Comparison of ENCODE assay signal across 11 mouse cellular contexts in the genomic region with DNA sequence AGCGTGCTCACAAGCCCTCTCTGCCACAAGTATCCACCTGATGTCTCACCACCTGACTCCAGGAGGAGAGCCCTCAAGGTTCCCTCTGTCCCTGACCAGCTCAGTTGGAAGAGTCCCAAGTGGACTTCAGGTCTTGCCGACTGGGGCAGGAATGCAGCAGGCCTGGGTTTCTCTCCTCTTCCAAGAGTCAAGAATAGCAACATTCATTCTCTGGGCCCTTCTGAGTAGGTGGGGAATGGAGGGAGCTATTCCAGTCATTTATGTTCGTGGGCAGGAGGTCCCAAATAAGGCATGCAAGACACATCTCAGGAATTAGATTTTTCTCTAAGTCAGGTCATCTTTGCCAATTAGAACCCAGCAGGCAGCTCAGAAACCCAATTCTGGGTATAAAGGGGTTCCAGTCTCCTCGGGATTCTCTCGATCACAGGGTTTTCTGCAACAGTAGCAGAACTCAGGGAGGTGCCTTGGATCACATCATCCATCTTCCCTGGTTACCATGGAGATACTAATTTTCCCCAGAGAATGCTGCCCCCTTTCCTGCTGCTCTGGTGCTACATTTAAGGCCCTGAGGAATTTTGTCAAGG. TPM values are rescaled to one million over a fixed set of nuclear protein-coding genes. Genes with fewer than 3 reads are reported as not detected.
A peak's percentile ranks its signal among the peaks of the same experiment; 100 is the strongest.
DNase-seq lines count a peak whose midpoint lies in the region; ATAC-seq and TF ChIP-seq lines count a peak whose summit lies in the region.
"Had no signal": no experiment of that assay in that cellular context is flagged by ENCODE, and none has a peak within 500 bp of the region (broad histone marks: within the 10 kb centered on the region; RNA-seq: fewer than 3 reads in every experiment).

No protein-coding gene starts in this region.

- no peak overlapping the region for H3K4me3 ChIP-seq in layer of hippocampus, adult 2 months
- H3K4me3 ChIP-seq in heart, embryonic 14.5 days (ENCODE audit: control insufficient read depth in 1 of 2, insufficient read depth in 1 of 2, low read depth in 1 of 2, low read length in 2 of 2): no peak overlapping the region
- H3K4me3 ChIP-seq in midbrain, embryonic 13.5 days (replicated peaks): no peak overlapping the region
- H3K4me3 ChIP-seq: forebrain, embryonic 10.5 days; limb, embryonic 13.5 days had no signal

- TF ChIP-seq CTCF in layer of hippocampus, adult 2 months (conservative IDR thresholded peaks at IDR 0.05): peak; percentile 33

- peak overlapping the region; percentile 41 for H3K4me2 ChIP-seq in heart, embryonic 14.5 days (ENCODE audit: low read length)
- no peak overlapping the region for H3K4me2 ChIP-seq in midbrain, embryonic 13.5 days (replicated peaks)
- H3K4me2 ChIP-seq: limb, embryonic 13.5 days had no signal

- no peaks in the 10 kb centered on the region for H3K36me3 ChIP-seq in heart, embryonic 14.5 days (ENCODE audit: control insufficient read depth, insufficient read depth, low read length)
- no peaks in the 10 kb centered on the region for H3K36me3 ChIP-seq in midbrain, embryonic 13.5 days
- H3K36me3 ChIP-seq: forebrain, embryonic 10.5 days; limb, embryonic 13.5 days had no signal

- no peaks in the 10 kb centered on the region for H3K27me3 ChIP-seq in heart, embryonic 14.5 days (ENCODE audit: control insufficient read depth, insufficient read depth, low read length)
- H3K27me3 ChIP-seq in midbrain, embryonic 13.5 days: no peaks in the 10 kb centered on the region
- H3K27me3 ChIP-seq: limb, embryonic 13.5 days had no signal

- no peaks in the 10 kb centered on the region for H3K9me3 ChIP-seq in heart, embryonic 14.5 days (ENCODE audit: control insufficient read depth, low read length)
- H3K9me3 ChIP-seq in midbrain, embryonic 13.5 days: no peaks in the 10 kb centered on the region
- H3K9me3 ChIP-seq: forebrain, embryonic 10.5 days; limb, embryonic 13.5 days had no signal

- peak overlapping the region; percentile 91 for H3K27ac ChIP-seq in layer of hippocampus, adult 2 months
- H3K27ac ChIP-seq in heart, embryonic 14.5 days (replicated peaks in 1 of 2; ENCODE audit: control insufficient read depth in 1 of 2, insufficient read depth in 1 of 2, low read depth in 2 of 2, low read length in 2 of 2): peak overlapping the region; percentile 52 to 80
- no peak overlapping the region for H3K27ac ChIP-seq in midbrain, embryonic 13.5 days
- H3K27ac ChIP-seq: forebrain, embryonic 10.5 days; limb, embryonic 13.5 days; stomach, postnatal 0 days had no signal

- 0 out of 2 replicates have a peak overlapping the region, but pooled peaks have one; percentile 25 for H3K9ac ChIP-seq in heart, embryonic 14.5 days (ENCODE audit: low read length)
- no peak overlapping the region; the same call in 1 of the 2 replicates for H3K9ac ChIP-seq in midbrain, embryonic 13.5 days (replicated peaks)
- H3K9ac ChIP-seq: limb, embryonic 13.5 days had no signal

- ATAC-seq in heart, embryonic 14.5 days (ENCODE audit: insufficient number of reproducible peaks, insufficient read depth, low FRiP score, low read depth): no peak
- ATAC-seq in midbrain, embryonic 13.5 days: no peak

- H3K4me1 ChIP-seq in heart, embryonic 14.5 days (ENCODE audit: control insufficient read depth in 2 of 2, insufficient read depth in 2 of 2, low read length in 2 of 2): peaks cover 4 to 15% of the 10 kb centered on the region in 2 experiments; a peak in 3 of 4 replicates
- H3K4me1 ChIP-seq in midbrain, embryonic 13.5 days (replicated peaks): peaks cover 7% of the 10 kb centered on the region; the same call in 1 of the 2 replicates
- H3K4me1 ChIP-seq: limb, embryonic 13.5 days had no signal

- peak; percentile 57 to 73 for DNase-seq in layer of hippocampus, adult 2 months (ENCODE audit: low spot score in 2 of 2)
- DNase-seq in layer of hippocampus, adult 9-10 months (ENCODE audit: low spot score): no peak
- DNase-seq in kidney, adult 9 months: peak; percentile 88
- DNase-seq in mesoderm, embryonic 11.5 days (ENCODE audit: low read depth, low spot score): peak; percentile 53
- DNase-seq in thymus, postnatal 36 days: no peak
- DNase-seq: cerebellum, adult 11-12 months had no signal

- 18% methylated on average over 5 of the region's 5 CpGs for WGBS in heart, embryonic 14.5 days
- WGBS in midbrain, embryonic 13.5 days: 33% methylated on average over 5 of the region's 5 CpGs

RNA-seq across cellular contexts. Expression of gene Eif1, which starts 7.5 kb away (rescaled TPM):
- total RNA-seq in layer of hippocampus, adult 2 months (2021): 100 to 1,000 TPM; 713 to 750 TPM
- 1,807 and 1,900 TPM in 2 replicates for polyA plus RNA-seq in heart, embryonic 14.5 days (2014; fragmentation: Nextera tagmentation; extraction: Ambion mirVana)
- 1,443 and 1,564 TPM in 2 replicates for polyA plus RNA-seq in midbrain, embryonic 13.5 days (2015; fragmentation: Nextera tagmentation; extraction: Ambion mirVana)

RNA-seq across cellular contexts. Expression of gene Gast, which starts 22.0 kb away (rescaled TPM):
- total RNA-seq in layer of hippocampus, adult 2 months (2021): not detected
- polyA plus RNA-seq in heart, embryonic 14.5 days (2014; fragmentation: Nextera tagmentation; extraction: Ambion mirVana): not detected in 2 replicates
- polyA plus RNA-seq in midbrain, embryonic 13.5 days (2015; fragmentation: Nextera tagmentation; extraction: Ambion mirVana): 1.2 and 2.5 TPM in 2 replicates
- polyA plus RNA-seq: forebrain, embryonic 10.5 days; limb, embryonic 13.5 days had no signal

RNA-seq across cellular contexts. Expression of gene Krt42, which starts 42.5 kb away (rescaled TPM):
- total RNA-seq in layer of hippocampus, adult 2 months (2021): not detected
- not detected in 2 replicates for polyA plus RNA-seq in heart, embryonic 14.5 days (2014; fragmentation: Nextera tagmentation; extraction: Ambion mirVana)
- polyA plus RNA-seq in midbrain, embryonic 13.5 days (2015; fragmentation: Nextera tagmentation; extraction: Ambion mirVana): not detected in 2 replicates
- polyA plus RNA-seq: forebrain, embryonic 10.5 days; limb, embryonic 13.5 days had no signal

RNA-seq across cellular contexts. Expression of gene Hap1, which starts 43.7 kb away (rescaled TPM):
- 100 to 1,000 TPM; 169 to 174 TPM for total RNA-seq in layer of hippocampus, adult 2 months (2021)
- 3.4 and 4.3 TPM in 2 replicates for polyA plus RNA-seq in heart, embryonic 14.5 days (2014; fragmentation: Nextera tagmentation; extraction: Ambion mirVana)
- 137 and 168 TPM in 2 replicates for polyA plus RNA-seq in midbrain, embryonic 13.5 days (2015; fragmentation: Nextera tagmentation; extraction: Ambion mirVana)

RNA-seq across cellular contexts. Expression of gene Krt17, which starts 51.4 kb away (rescaled TPM):
- not detected for total RNA-seq in layer of hippocampus, adult 2 months (2021)
- 1.4 TPM in 2 replicates for polyA plus RNA-seq in heart, embryonic 14.5 days (2014; fragmentation: Nextera tagmentation; extraction: Ambion mirVana)
- polyA plus RNA-seq in midbrain, embryonic 13.5 days (2015; fragmentation: Nextera tagmentation; extraction: Ambion mirVana): not detected in 2 replicates
- polyA plus RNA-seq: forebrain, embryonic 10.5 days had no signal

Comparison
In these comparisons a context has a peak if more than half of its experiments do, and no peak if none do; other contexts are left out.
1. DNase-seq: peak in layer of hippocampus, adult 2 months (2 of 2), kidney, adult 9 months (single experiment) and mesoderm, embryonic 11.5 days (single experiment); none in layer of hippocampus, adult 9-10 months (single experiment) and thymus, postnatal 36 days (0 of 2).